Comparison of ENCODE assay signal across 8 mouse cellular contexts in the genomic region with DNA sequence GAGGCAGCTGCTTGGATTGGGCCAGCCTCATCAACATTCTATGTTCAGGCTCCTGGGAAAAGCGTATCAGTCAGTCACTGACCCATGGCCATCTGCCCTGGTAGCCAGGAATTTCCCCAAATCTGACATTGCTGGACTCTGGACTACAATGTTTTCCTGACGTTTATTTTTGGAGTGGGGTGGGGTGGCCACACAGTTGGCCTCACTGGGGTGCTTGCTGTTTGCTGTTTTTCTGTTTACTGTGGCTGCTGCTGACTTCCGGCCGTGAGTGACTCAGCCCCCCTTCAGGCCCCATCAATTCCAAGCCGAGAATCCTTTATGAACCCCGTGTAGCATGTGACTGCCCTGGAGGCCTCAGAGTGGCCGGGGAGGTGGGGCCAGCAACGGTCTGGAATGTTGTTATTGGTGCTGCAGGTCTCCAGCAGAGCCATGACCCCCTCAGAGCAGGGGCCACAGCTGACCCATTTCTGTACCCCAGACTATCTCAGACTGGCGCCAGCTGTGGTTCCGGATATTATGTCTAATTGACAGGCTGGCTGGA. TPM values are rescaled to one million over a fixed set of nuclear protein-coding genes. Genes with fewer than 3 reads are reported as not detected.
DNase-seq lines count a peak whose midpoint lies in the region; ATAC-seq lines count a peak whose summit lies in the region.

No protein-coding gene starts in this region.

- peaks cover 19% of the 10 kb centered on the region for H3K4me1 ChIP-seq in hindbrain, embryonic 13.5 days (replicated peaks)
- peaks cover 11% of the 10 kb centered on the region; the same call in 1 of the 2 replicates for H3K4me1 ChIP-seq in liver, embryonic 11.5 days (replicated peaks; ENCODE audit: control insufficient read depth, insufficient read depth, low read length)
- H3K4me1 ChIP-seq in forebrain, embryonic 16.5 days (replicated peaks; ENCODE audit: control insufficient read depth, insufficient read depth, low read length), result peaks cover 12% of the 10 kb centered on the region

- 0 out of 2 replicates have a peak overlapping the region, but pooled peaks have one; percentile 6 for H3K27ac ChIP-seq in hindbrain, embryonic 13.5 days
- no peak overlapping the region; the same call in 1 of the 2 replicates for H3K27ac ChIP-seq in liver, embryonic 11.5 days (ENCODE audit: low read depth, low read length)
- no peak overlapping the region for H3K27ac ChIP-seq in forebrain, embryonic 16.5 days (ENCODE audit: low read length)

- 30% methylated on average over 10 of the region's 10 CpGs for WGBS in hindbrain, embryonic 13.5 days
- WGBS in liver, embryonic 11.5 days, result 44% methylated on average over 10 of the region's 10 CpGs
- WGBS in forebrain, embryonic 16.5 days, result 53% methylated on average over 10 of the region's 10 CpGs

- no peak overlapping the region for H3K4me2 ChIP-seq in hindbrain, embryonic 13.5 days
- peak overlapping the region; percentile 23; the same call in 1 of the 2 replicates for H3K4me2 ChIP-seq in liver, embryonic 11.5 days
- no peak overlapping the region for H3K4me2 ChIP-seq in forebrain, embryonic 16.5 days (ENCODE audit: low read length)

- H3K4me3 ChIP-seq in hindbrain, embryonic 13.5 days, result no peak overlapping the region
- no peak overlapping the region for H3K4me3 ChIP-seq in liver, embryonic 11.5 days (ENCODE audit: low read depth, low read length)
- H3K4me3 ChIP-seq in forebrain, embryonic 16.5 days (replicated peaks; ENCODE audit: low read length), result no peak overlapping the region

- ATAC-seq in hindbrain, embryonic 13.5 days (ENCODE audit: low FRiP score), result no peak
- 0 out of 2 replicates have a peak, but pooled peaks have one; percentile 46 for ATAC-seq in liver, embryonic 11.5 days (replicated peaks; ENCODE audit: low FRiP score)
- no peak for ATAC-seq in forebrain, embryonic 16.5 days

- no peak overlapping the region for H3K9ac ChIP-seq in hindbrain, embryonic 13.5 days
- no peak overlapping the region for H3K9ac ChIP-seq in liver, embryonic 11.5 days (ENCODE audit: low read depth, low read length)
- no peak overlapping the region for H3K9ac ChIP-seq in forebrain, embryonic 16.5 days (replicated peaks; ENCODE audit: low read depth, low read length)

- peaks cover 35% of the 10 kb centered on the region for H3K27me3 ChIP-seq in hindbrain, embryonic 13.5 days
- H3K27me3 ChIP-seq in liver, embryonic 11.5 days (replicated peaks; ENCODE audit: control insufficient read depth, insufficient read depth, low read length), result peaks cover 29% of the 10 kb centered on the region
- 0 out of 2 replicates have a peak, but pooled peaks cover 8% of the 10 kb centered on the region for H3K27me3 ChIP-seq in forebrain, embryonic 16.5 days (replicated peaks; ENCODE audit: control insufficient read depth, insufficient read depth, low read length)

- H3K9me3 ChIP-seq in hindbrain, embryonic 13.5 days, result no peaks in the 10 kb centered on the region
- no peaks in the 10 kb centered on the region for H3K9me3 ChIP-seq in liver, embryonic 11.5 days (ENCODE audit: control insufficient read depth, low read length)
- H3K9me3 ChIP-seq in forebrain, embryonic 16.5 days (ENCODE audit: control insufficient read depth, low read length), result no peaks in the 10 kb centered on the region

- peak; percentile 43 for DNase-seq in cerebellum, adult 9-11 months
- DNase-seq in cerebellum, adult 11-12 months, result no peak
- peak; percentile 58 for DNase-seq in embryo, embryonic 10.5 days (ENCODE audit: low spot score)
- no peak for DNase-seq in liver, embryonic 11.5 days (ENCODE audit: low spot score)
- DNase-seq in yolk sac, embryonic 10.5 days (ENCODE audit: low spot score), result peak; percentile 58
- no peak for DNase-seq in cerebellum, postnatal 4 days (ENCODE audit: low spot score in 2 of 2)

- no peaks in the 10 kb centered on the region for H3K36me3 ChIP-seq in hindbrain, embryonic 13.5 days
- no peaks in the 10 kb centered on the region for H3K36me3 ChIP-seq in liver, embryonic 11.5 days (ENCODE audit: control insufficient read depth, insufficient read depth, low read length)
- no peaks in the 10 kb centered on the region for H3K36me3 ChIP-seq in forebrain, embryonic 16.5 days (ENCODE audit: control insufficient read depth, insufficient read depth)

RNA-seq across cellular contexts. Expression of gene Rhod, which starts 2.5 kb away (rescaled TPM):
- 7.0 and 7.8 TPM in 2 replicates for polyA plus RNA-seq in hindbrain, embryonic 13.5 days (2015; fragmentation: Nextera tagmentation; extraction: Ambion mirVana)
- polyA plus RNA-seq in liver, embryonic 11.5 days (2014; fragmentation: Nextera tagmentation; extraction: Ambion mirVana), result 10.3 and 14.3 TPM in 2 replicates
- polyA plus RNA-seq in forebrain, embryonic 16.5 days (2015; fragmentation: Nextera tagmentation; extraction: Ambion mirVana), result 5.3 and 5.7 TPM in 2 replicates

RNA-seq across cellular contexts. Expression of gene Syt12, which starts 35.6 kb away (rescaled TPM):
- 2.9 and 3.6 TPM in 2 replicates for polyA plus RNA-seq in hindbrain, embryonic 13.5 days (2015; fragmentation: Nextera tagmentation; extraction: Ambion mirVana)
- polyA plus RNA-seq in liver, embryonic 11.5 days (2014; fragmentation: Nextera tagmentation; extraction: Ambion mirVana), result 0.26 and 0.27 TPM in 2 replicates
- 1.8 and 2.2 TPM in 2 replicates for polyA plus RNA-seq in forebrain, embryonic 16.5 days (2015; fragmentation: Nextera tagmentation; extraction: Ambion mirVana)

RNA-seq across cellular contexts. Expression of gene Kdm2a, which starts 43.6 kb away (rescaled TPM):
- 34.6 and 36.3 TPM in 2 replicates for polyA plus RNA-seq in hindbrain, embryonic 13.5 days (2015; fragmentation: Nextera tagmentation; extraction: Ambion mirVana)
- polyA plus RNA-seq in liver, embryonic 11.5 days (2014; fragmentation: Nextera tagmentation; extraction: Ambion mirVana), result 39.8 and 40.2 TPM in 2 replicates
- polyA plus RNA-seq in forebrain, embryonic 16.5 days (2015; fragmentation: Nextera tagmentation; extraction: Ambion mirVana), result 38.9 and 42.1 TPM in 2 replicates

RNA-seq across cellular contexts. Expression of gene 2010003K11Rik, which starts 56.7 kb away (rescaled TPM):
- polyA plus RNA-seq in hindbrain, embryonic 13.5 days (2015; fragmentation: Nextera tagmentation; extraction: Ambion mirVana), result not detected in 2 replicates
- polyA plus RNA-seq in liver, embryonic 11.5 days (2014; fragmentation: Nextera tagmentation; extraction: Ambion mirVana), result 0.14 TPM in 1 of 2 replicates, not detected in the other
- polyA plus RNA-seq in forebrain, embryonic 16.5 days (2015; fragmentation: Nextera tagmentation; extraction: Ambion mirVana), result not detected in 2 replicates

Comparison
In these comparisons a context has a peak if more than half of its experiments do, and no peak if none do; other contexts are left out.
1. DNase-seq: peak in cerebellum, adult 9-11 months (single experiment), embryo, embryonic 10.5 days (single experiment) and yolk sac, embryonic 10.5 days (single experiment); none in cerebellum, adult 11-12 months (single experiment), liver, embryonic 11.5 days (single experiment) and cerebellum, postnatal 4 days (0 of 2).